Mouse (Mus musculus) G1E (cell line): ENCODE measurements around the gene Haus8. TPM values are rescaled to one million over a fixed set of nuclear protein-coding genes. Genes with fewer than 3 reads are reported as not detected.
"Not testable (repeated sequence)": the region's sequence is repeated elsewhere in the genome, so short reads cannot be mapped to it uniquely, and the experiment has no call there.

Experiments
- ATAC-seq: 2 replicates; pipeline ENCODE4 v1.8.0; 2016; ENCODE audit warnings: mild to moderate bottlenecking; ENCODE audit not compliant: insufficient number of reproducible peaks, poor library complexity, low FRiP score, severe bottlenecking; ENCODE audit errors: extremely low read depth
- DNase-seq: peaks from one replicate; pipeline ENCODE4 v3.0.0; 2012; ENCODE audit warnings: low spot score
- H3K27me3 ChIP-seq: 2 replicates; pipeline ENCODE4 v1.6.1; 2012; ENCODE audit warnings: mild to moderate bottlenecking, low read length, inconsistent platforms; ENCODE audit not compliant: insufficient read depth
- H3K36me3 ChIP-seq: replicated peaks from 2 replicates; pipeline ENCODE3; 2012; ENCODE audit warnings: mild to moderate bottlenecking, inconsistent platforms
- H3K4me1 ChIP-seq: 2 replicates; pipeline ENCODE4 v1.6.1; 2012; ENCODE audit warnings: low read depth, low read length, inconsistent platforms, mixed read lengths; ENCODE audit not compliant: insufficient read depth
- H3K4me3 ChIP-seq: 2 replicates; pipeline ENCODE4 v1.5.1; 2012; ENCODE audit warnings: low read depth, mild to moderate bottlenecking, inconsistent platforms, low read length, moderate library complexity, mixed read lengths
- H3K9me3 ChIP-seq: replicated peaks from 2 replicates; pipeline ENCODE4 v1.6.1; 2012; ENCODE audit warnings: inconsistent platforms
- CTCF ChIP-seq: IDR thresholded peaks from 2 replicates; pipeline ENCODE4 v1.5.1; 2012; ENCODE audit warnings: low read depth, low read length, inconsistent platforms, mixed read lengths
- GATA1 ChIP-seq: IDR thresholded peaks from 2 replicates; pipeline ENCODE4 v1.6.1; 2012; ENCODE audit warnings: borderline replicate concordance, low read length, inconsistent platforms, mixed read lengths
- GATA2 ChIP-seq: IDR thresholded peaks from 2 replicates; pipeline ENCODE4 v1.6.1; 2012; ENCODE audit warnings: low read depth, low read length, inconsistent platforms, borderline replicate concordance
- POLR2AphosphoS5 ChIP-seq: IDR thresholded peaks from 2 replicates; pipeline ENCODE4 v1.6.1; 2012; ENCODE audit warnings: low read depth, low read length, inconsistent platforms; ENCODE audit not compliant: insufficient replicate concordance
- TAL1 ChIP-seq: conservative IDR thresholded peaks from 2 replicates; pipeline ENCODE4 v1.6.1; 2012; ENCODE audit warnings: low read depth, low read length, inconsistent platforms, mixed read lengths
- polyA plus RNA-seq: library from polyadenylated mRNA; stranded (reverse); fragments of >175 nt; gene quantifications from 2 replicates; pipeline ENCODE4 v1.2.3, GENCODE M21; 2012
- total RNA-seq, 2 experiments: library from RNA; stranded (forward) in 1 of 2; stranded (reverse) in 1 of 2; fragments of 200-1000 nt in 1 of 2; fragments of >200 nt in 1 of 2; fragmentation: Nextera tagmentation in 1 of 2; gene quantifications; 2 replicates each; pipeline ENCODE4 v1.2.3; 2014 to 2017

The Haus8 gene
- total and polyA plus RNA-seq, 3 experiments = 18.3 to 50.2 (median 25.5) TPM

DNA sequence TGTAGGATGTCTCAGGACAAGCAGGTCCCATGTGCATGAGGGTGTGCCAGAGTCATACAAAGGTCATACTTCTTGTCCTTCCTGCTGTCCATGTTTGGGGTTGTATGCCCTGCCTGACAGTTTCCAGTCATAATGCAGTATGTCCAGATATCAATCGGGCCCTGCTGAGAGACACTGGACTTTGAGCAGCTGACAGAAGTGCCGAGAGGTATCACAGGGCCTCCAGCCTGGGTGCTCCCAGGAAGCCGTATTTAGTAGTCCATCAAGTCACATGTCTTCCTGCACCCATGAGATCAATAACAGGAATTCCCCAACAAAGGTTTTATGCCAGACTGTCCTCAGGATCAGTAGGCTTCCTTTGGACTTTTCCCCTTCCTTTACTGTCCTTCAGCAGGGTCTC is 27.0 kb upstream of the Haus8 start:
- Histone ChIP-seq H3K36me3 (peaks cover 92% of the 10 kb centered on the region), H3K9me3 (peaks cover 11% of the 10 kb centered on the region), H3K4me3 (no peak overlapping the region), H3K27me3 (no peaks in the 10 kb centered on the region), H3K4me1 (peaks cover 35% of the 10 kb centered on the region)
- TF ChIP-seq CTCF (no peak), GATA1 (no peak), GATA2 (no peak), POLR2AphosphoS5 (no peak), TAL1 (no peak)
- ATAC-seq (no peak), DNase-seq (no peak)

DNA sequence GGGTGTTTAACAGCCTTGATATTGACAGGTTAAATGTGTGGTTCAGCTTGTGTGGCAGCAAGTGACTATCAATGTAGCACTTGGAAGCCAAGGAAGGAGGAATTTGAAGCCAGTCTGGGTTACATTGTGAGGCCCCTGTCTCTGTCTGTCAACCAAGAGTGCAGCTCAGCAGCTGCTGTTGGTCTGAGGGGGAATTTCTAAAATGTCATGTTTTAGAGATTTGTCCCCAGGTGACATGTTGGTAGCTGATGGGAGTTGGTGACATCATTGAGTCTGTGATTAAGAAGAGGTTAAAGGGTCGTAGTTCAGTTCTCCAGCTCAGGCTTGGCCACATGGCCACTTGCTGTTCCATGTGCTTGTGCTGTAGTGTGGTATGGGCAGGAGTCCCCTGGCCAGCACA is 24.7 kb upstream of the Haus8 start:
- peaks cover 5% of the 10 kb centered on the region for H3K9me3 ChIP-seq
- peaks cover 41% of the 10 kb centered on the region for H3K4me1 ChIP-seq
- H3K36me3 ChIP-seq = peaks cover 89% of the 10 kb centered on the region
- no peak for DNase-seq
- no peaks in the 10 kb centered on the region for H3K27me3 ChIP-seq
- no peak for ATAC-seq
- TF ChIP-seq GATA2 (no peak), CTCF (no peak)
- no peak overlapping the region for H3K4me3 ChIP-seq

DNA sequence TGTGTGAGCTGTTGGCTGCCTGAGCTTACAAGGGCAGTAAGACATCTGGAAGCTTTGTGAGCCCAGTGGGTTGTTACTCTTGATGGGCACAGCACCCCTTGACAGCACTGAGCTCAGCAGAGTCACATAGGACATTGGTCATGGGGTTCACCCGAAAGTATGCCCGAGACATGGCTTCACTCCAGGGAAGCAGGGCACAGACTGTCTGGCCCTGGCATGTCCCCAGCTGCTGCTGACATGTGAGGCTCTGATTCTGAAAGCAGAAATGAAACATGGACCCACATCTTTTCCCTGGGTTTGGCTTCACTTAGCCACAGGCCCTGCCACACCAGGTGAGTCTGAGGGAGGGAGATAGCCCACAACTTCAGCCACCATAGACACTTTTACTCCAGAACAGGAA is 24.1 kb upstream of the Haus8 start:
- peaks cover 86% of the 10 kb centered on the region for H3K36me3 ChIP-seq
- no peak for ATAC-seq

DNA sequence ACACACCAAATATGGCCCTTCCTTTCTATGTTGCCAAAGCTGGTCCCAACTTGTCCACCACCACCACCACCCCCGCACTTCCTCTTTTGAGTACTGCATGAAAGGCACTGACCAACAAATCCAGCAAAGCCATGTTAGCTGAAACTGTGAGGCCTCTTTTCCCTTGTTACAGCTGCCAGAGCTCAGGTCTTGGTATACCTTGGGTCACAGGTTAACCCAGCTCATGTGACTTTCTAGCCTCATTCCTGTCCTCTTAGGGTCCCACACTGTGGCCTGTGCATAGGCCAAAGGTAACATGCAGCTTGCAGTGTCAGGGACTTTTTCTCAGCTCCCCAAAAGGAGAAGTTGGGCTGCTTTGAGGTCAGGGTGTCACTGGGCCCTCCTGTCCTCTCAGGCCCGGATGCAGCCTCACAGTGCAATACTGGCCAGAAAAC is 23.5 kb upstream of the Haus8 start:
- TF ChIP-seq GATA1 (no peak), POLR2AphosphoS5 (no peak), TAL1 (no peak), GATA2 (no peak), CTCF (no peak)
- Histone ChIP-seq H3K27me3 (no peaks in the 10 kb centered on the region), H3K4me1 (peaks cover 37% of the 10 kb centered on the region), H3K9me3 (no peaks in the 10 kb centered on the region), H3K36me3 (peaks cover 85% of the 10 kb centered on the region), H3K4me3 (no peak overlapping the region)
- ATAC-seq (peak; percentile 67), DNase-seq (peak; percentile 23)

More for the DNA sequence above, 24.1 kb upstream of the Haus8 start:
- H3K9me3 ChIP-seq = no peaks in the 10 kb centered on the region
- no peak overlapping the region for H3K4me3 ChIP-seq
- TF ChIP-seq CTCF = no peak
- no peak for TF ChIP-seq POLR2AphosphoS5
- no peak for TF ChIP-seq GATA1
- TF ChIP-seq GATA2 = no peak
- TF ChIP-seq TAL1 = no peak
- peaks cover 36% of the 10 kb centered on the region for H3K4me1 ChIP-seq
- H3K27me3 ChIP-seq = no peaks in the 10 kb centered on the region
- no peak for DNase-seq

DNA sequence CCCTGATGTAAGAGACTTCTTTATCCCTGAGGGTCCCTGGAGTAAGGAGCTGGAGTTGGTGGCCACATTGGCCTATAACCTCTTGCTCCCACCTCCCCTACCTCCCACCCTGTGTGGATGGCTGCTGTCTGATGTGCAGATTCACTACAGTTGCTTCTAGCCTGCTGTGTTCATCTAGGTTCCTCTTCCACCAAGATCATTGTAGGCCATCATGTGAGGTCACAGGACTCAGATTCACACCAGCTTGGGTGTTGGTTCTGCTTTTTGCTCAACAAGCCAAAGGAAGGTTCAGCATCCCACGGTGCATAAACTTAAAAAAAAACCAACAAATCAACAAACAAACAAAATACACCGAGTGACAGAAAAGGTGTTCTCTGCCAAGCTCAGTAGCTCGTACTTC is 21.2 kb upstream of the Haus8 start:
- not testable (repeated sequence) for ATAC-seq, DNase-seq, H3K9me3 ChIP-seq, H3K4me3 ChIP-seq, H3K27me3 ChIP-seq
- H3K4me1 ChIP-seq = peaks cover 49% of the 10 kb centered on the region
- H3K36me3 ChIP-seq = peaks cover 86% of the 10 kb centered on the region

DNA sequence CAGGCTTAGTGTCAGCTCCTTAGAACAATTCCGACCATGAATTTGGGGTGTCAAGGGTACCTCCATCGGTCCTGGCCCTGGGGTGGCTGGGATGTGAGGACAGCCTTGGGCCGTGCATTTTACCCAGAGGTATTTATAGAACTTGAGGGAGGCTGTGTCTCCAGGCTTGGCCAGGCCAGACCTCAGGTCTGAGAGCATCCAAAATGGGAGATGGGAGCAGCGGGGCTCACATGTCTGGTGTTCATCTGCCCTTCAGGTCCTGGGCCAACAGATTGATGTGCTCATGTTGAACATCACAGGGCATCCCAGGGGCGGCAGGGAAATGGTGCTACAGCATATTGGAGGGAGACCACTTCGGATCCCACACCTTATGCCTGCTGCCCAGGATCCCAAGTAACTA is 18.6 kb upstream of the Haus8 start:
- TF ChIP-seq TAL1 = no peak
- TF ChIP-seq CTCF = no peak
- TF ChIP-seq POLR2AphosphoS5 = no peak
- TF ChIP-seq GATA2 = no peak
- no peak for TF ChIP-seq GATA1
- H3K36me3 ChIP-seq = peaks cover 77% of the 10 kb centered on the region
- no peaks in the 10 kb centered on the region; the same call in 1 of the 2 replicates for H3K9me3 ChIP-seq
- H3K4me3 ChIP-seq = no peak overlapping the region
- ATAC-seq (no peak), DNase-seq (no peak)
- no peaks in the 10 kb centered on the region for H3K27me3 ChIP-seq
- H3K4me1 ChIP-seq = peaks cover 33% of the 10 kb centered on the region

DNA sequence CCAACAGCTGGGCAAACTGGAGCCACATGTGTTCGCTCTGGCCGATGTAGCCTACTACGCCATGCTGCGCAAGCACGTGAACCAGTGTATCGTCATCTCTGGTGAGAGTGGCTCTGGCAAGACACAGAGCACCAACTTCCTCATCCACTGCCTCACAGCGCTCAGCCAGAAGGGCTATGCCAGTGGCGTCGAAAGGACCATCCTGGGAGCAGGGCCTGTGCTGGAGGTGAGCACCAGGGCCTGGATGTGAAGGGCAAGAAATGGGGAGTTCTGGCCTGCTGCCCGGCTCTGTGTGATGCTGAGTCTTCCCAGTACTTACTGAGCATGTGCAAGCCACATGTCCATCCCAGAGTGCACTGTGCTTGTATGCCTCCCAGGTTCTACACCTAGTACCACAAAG is 18.2 kb upstream of the Haus8 start:
- no peaks in the 10 kb centered on the region; the same call in 1 of the 2 replicates for H3K9me3 ChIP-seq
- no peak for DNase-seq
- peaks cover 30% of the 10 kb centered on the region for H3K4me1 ChIP-seq
- ATAC-seq = no peak
- peaks cover 76% of the 10 kb centered on the region for H3K36me3 ChIP-seq
- H3K27me3 ChIP-seq = no peaks in the 10 kb centered on the region
- H3K4me3 ChIP-seq = no peak overlapping the region
- no peak for TF ChIP-seq GATA2
- no peak for TF ChIP-seq TAL1
- no peak for TF ChIP-seq GATA1
- no peak for TF ChIP-seq POLR2AphosphoS5
- no peak for TF ChIP-seq CTCF
